Mouse (Mus musculus): ENCODE data around the gene Lclat1. TPM values are rescaled to one million over a fixed set of nuclear protein-coding genes. Genes with fewer than 3 reads are reported as not detected.

Lclat1 gene
- polyA plus RNA-seq, 1 experiment from 2014 or later, result 12.2 TPM

GRCm38 (mm10) chr17:73164121-73164520 lies 56.3 kb downstream of the Lclat1 start:
- Histone ChIP-seq H3K27me3 (replicated peaks; ENCODE audit: control insufficient read depth, insufficient read depth, low read length) (no peaks in the 10 kb centered on the region), H3K4me3 (ENCODE audit: low read depth, low read length) (no peak overlapping the region), H3K27ac (ENCODE audit: low read depth, low read length) (no peak overlapping the region), H3K4me2 (ENCODE audit: low read length) (no peak overlapping the region), H3K4me1 (ENCODE audit: control insufficient read depth, insufficient read depth, low read length) (no peaks in the 10 kb centered on the region), H3K9ac (ENCODE audit: low read length) (no peak overlapping the region), H3K9me3 (replicated peaks; ENCODE audit: control insufficient read depth, low read length) (no peaks in the 10 kb centered on the region), H3K36me3 (ENCODE audit: control insufficient read depth, insufficient read depth, low read length) (peaks cover 8% of the 10 kb centered on the region; the same call in 1 of the 2 replicates)
- ATAC-seq, result no peak
- DNase-seq (ENCODE audit: low spot score), result no peak
- 94% methylated on average over 2 of the region's 2 CpGs for WGBS

GRCm38 (mm10) chr17:73169461-73169860 lies 61.7 kb downstream of the Lclat1 start:
- H3K9me3 ChIP-seq (replicated peaks; ENCODE audit: control insufficient read depth, low read length), result no peaks in the 10 kb centered on the region
- no peak overlapping the region for H3K9ac ChIP-seq (ENCODE audit: low read length)
- H3K36me3 ChIP-seq (ENCODE audit: control insufficient read depth, insufficient read depth, low read length), result peaks cover 11% of the 10 kb centered on the region; the same call in 1 of the 2 replicates
- no peaks in the 10 kb centered on the region for H3K4me1 ChIP-seq (ENCODE audit: control insufficient read depth, insufficient read depth, low read length)
- ATAC-seq (no peak), DNase-seq (ENCODE audit: low spot score) (no peak)
- no peak overlapping the region for H3K4me2 ChIP-seq (ENCODE audit: low read length)
- no peak overlapping the region for H3K4me3 ChIP-seq (ENCODE audit: low read depth, low read length)
- H3K27me3 ChIP-seq (replicated peaks; ENCODE audit: control insufficient read depth, insufficient read depth, low read length), result no peaks in the 10 kb centered on the region
- no peak overlapping the region for H3K27ac ChIP-seq (ENCODE audit: low read depth, low read length)
- WGBS, result 95% methylated on average over 7 of the region's 7 CpGs

- H3K27me3 ChIP-seq (replicated peaks; ENCODE audit: control insufficient read depth, insufficient read depth, low read length), result no peaks in the 10 kb centered on the region
- no peak overlapping the region for H3K4me3 ChIP-seq (ENCODE audit: low read depth, low read length)
- H3K9me3 ChIP-seq (replicated peaks; ENCODE audit: control insufficient read depth, low read length), result no peaks in the 10 kb centered on the region
- H3K9ac ChIP-seq (ENCODE audit: low read length), result no peak overlapping the region
- ATAC-seq (no peak), DNase-seq (ENCODE audit: low spot score) (no peak)
- peaks cover 9% of the 10 kb centered on the region; the same call in 1 of the 2 replicates for H3K36me3 ChIP-seq (ENCODE audit: control insufficient read depth, insufficient read depth, low read length)
- 88% methylated on average over 5 of the region's 5 CpGs for WGBS
- H3K4me1 ChIP-seq (ENCODE audit: control insufficient read depth, insufficient read depth, low read length), result no peaks in the 10 kb centered on the region
- H3K27ac ChIP-seq (ENCODE audit: low read depth, low read length), result no peak overlapping the region
- no peak overlapping the region for H3K4me2 ChIP-seq (ENCODE audit: low read length)
Measured at GRCm38 (mm10) chr17:73170141-73170540, 62.4 kb downstream of the Lclat1 start.

GRCm38 (mm10) chr17:73174083-73174562 lies 66.3 kb downstream of the Lclat1 start:
- Histone ChIP-seq H3K9me3 (replicated peaks; ENCODE audit: control insufficient read depth, low read length) (no peaks in the 10 kb centered on the region), H3K27me3 (replicated peaks; ENCODE audit: control insufficient read depth, insufficient read depth, low read length) (no peaks in the 10 kb centered on the region), H3K9ac (ENCODE audit: low read length) (no peak overlapping the region), H3K4me3 (ENCODE audit: low read depth, low read length) (no peak overlapping the region), H3K4me2 (ENCODE audit: low read length) (no peak overlapping the region), H3K4me1 (ENCODE audit: control insufficient read depth, insufficient read depth, low read length) (no peaks in the 10 kb centered on the region), H3K36me3 (ENCODE audit: control insufficient read depth, insufficient read depth, low read length) (peaks cover 8% of the 10 kb centered on the region; the same call in 1 of the 2 replicates), H3K27ac (ENCODE audit: low read depth, low read length) (no peak overlapping the region)
- 57% methylated on average over 5 of the region's 5 CpGs for WGBS
- DNase-seq (ENCODE audit: low spot score), result peak; percentile 46
- ATAC-seq, result peak; percentile 57

GRCm38 (mm10) chr17:73175720-73176119 lies 67.9 kb downstream of the Lclat1 start:
- DNase-seq (ENCODE audit: low spot score) (no peak), ATAC-seq (no peak)
- Histone ChIP-seq H3K36me3 (ENCODE audit: control insufficient read depth, insufficient read depth, low read length) (no peaks in the 10 kb centered on the region), H3K9ac (ENCODE audit: low read length) (no peak overlapping the region), H3K4me3 (ENCODE audit: low read depth, low read length) (no peak overlapping the region), H3K9me3 (replicated peaks; ENCODE audit: control insufficient read depth, low read length) (no peaks in the 10 kb centered on the region), H3K4me1 (ENCODE audit: control insufficient read depth, insufficient read depth, low read length) (no peaks in the 10 kb centered on the region), H3K4me2 (ENCODE audit: low read length) (no peak overlapping the region), H3K27me3 (replicated peaks; ENCODE audit: control insufficient read depth, insufficient read depth, low read length) (no peaks in the 10 kb centered on the region), H3K27ac (ENCODE audit: low read depth, low read length) (no peak overlapping the region)
- 89% methylated on average over 5 of the region's 5 CpGs for WGBS

- Histone ChIP-seq H3K27ac (ENCODE audit: low read depth, low read length) (no peak overlapping the region), H3K4me2 (ENCODE audit: low read length) (no peak overlapping the region), H3K4me1 (ENCODE audit: control insufficient read depth, insufficient read depth, low read length) (no peaks in the 10 kb centered on the region), H3K27me3 (replicated peaks; ENCODE audit: control insufficient read depth, insufficient read depth, low read length) (no peaks in the 10 kb centered on the region), H3K9me3 (replicated peaks; ENCODE audit: control insufficient read depth, low read length) (no peaks in the 10 kb centered on the region), H3K9ac (ENCODE audit: low read length) (no peak overlapping the region), H3K4me3 (ENCODE audit: low read depth, low read length) (no peak overlapping the region), H3K36me3 (ENCODE audit: control insufficient read depth, insufficient read depth, low read length) (no peaks in the 10 kb centered on the region)
- ATAC-seq (no peak), DNase-seq (ENCODE audit: low spot score) (no peak)
- WGBS, result 90% methylated on average over 4 of the region's 4 CpGs
Measured at GRCm38 (mm10) chr17:73177079-73177478, 69.3 kb downstream of the Lclat1 start.

GRCm38 (mm10) chr17:73186929-73187328 lies 79.1 kb downstream of the Lclat1 start:
- H3K4me3 ChIP-seq (ENCODE audit: low read depth, low read length), result no peak overlapping the region
- no peaks in the 10 kb centered on the region for H3K4me1 ChIP-seq (ENCODE audit: control insufficient read depth, insufficient read depth, low read length)
- no peaks in the 10 kb centered on the region for H3K36me3 ChIP-seq (ENCODE audit: control insufficient read depth, insufficient read depth, low read length)
- DNase-seq (ENCODE audit: low spot score) (no peak), ATAC-seq (no peak)
- H3K9ac ChIP-seq (ENCODE audit: low read length), result no peak overlapping the region
- WGBS, result 95% methylated on average over 5 of the region's 5 CpGs
- H3K27ac ChIP-seq (ENCODE audit: low read depth, low read length), result no peak overlapping the region
- no peaks in the 10 kb centered on the region for H3K9me3 ChIP-seq (replicated peaks; ENCODE audit: control insufficient read depth, low read length)
- no peak overlapping the region for H3K4me2 ChIP-seq (ENCODE audit: low read length)
- no peaks in the 10 kb centered on the region for H3K27me3 ChIP-seq (replicated peaks; ENCODE audit: control insufficient read depth, insufficient read depth, low read length)

GRCm38 (mm10) chr17:73194146-73194545 lies 86.4 kb downstream of the Lclat1 start:
- Histone ChIP-seq H3K4me1 (ENCODE audit: control insufficient read depth, insufficient read depth, low read length) (no peaks in the 10 kb centered on the region), H3K36me3 (ENCODE audit: control insufficient read depth, insufficient read depth, low read length) (no peaks in the 10 kb centered on the region), H3K27me3 (replicated peaks; ENCODE audit: control insufficient read depth, insufficient read depth, low read length) (no peaks in the 10 kb centered on the region), H3K9ac (ENCODE audit: low read length) (no peak overlapping the region), H3K4me2 (ENCODE audit: low read length) (no peak overlapping the region), H3K9me3 (replicated peaks; ENCODE audit: control insufficient read depth, low read length) (no peaks in the 10 kb centered on the region), H3K27ac (ENCODE audit: low read depth, low read length) (no peak overlapping the region), H3K4me3 (ENCODE audit: low read depth, low read length) (no peak overlapping the region)
- DNase-seq (ENCODE audit: low spot score) (no peak), ATAC-seq (no peak)
- 87% methylated on average over 6 of the region's 6 CpGs for WGBS

- Histone ChIP-seq H3K9me3 (replicated peaks; ENCODE audit: control insufficient read depth, low read length) (no peaks in the 10 kb centered on the region), H3K4me2 (ENCODE audit: low read length) (no peak overlapping the region), H3K27me3 (replicated peaks; ENCODE audit: control insufficient read depth, insufficient read depth, low read length) (no peaks in the 10 kb centered on the region), H3K9ac (ENCODE audit: low read length) (no peak overlapping the region), H3K36me3 (ENCODE audit: control insufficient read depth, insufficient read depth, low read length) (no peaks in the 10 kb centered on the region), H3K4me1 (ENCODE audit: control insufficient read depth, insufficient read depth, low read length) (no peaks in the 10 kb centered on the region), H3K27ac (ENCODE audit: low read depth, low read length) (no peak overlapping the region), H3K4me3 (ENCODE audit: low read depth, low read length) (no peak overlapping the region)
- ATAC-seq (no peak), DNase-seq (ENCODE audit: low spot score) (no peak)
- 92% methylated on average over 6 of the region's 6 CpGs for WGBS
Measured at GRCm38 (mm10) chr17:73194575-73194974, 86.8 kb downstream of the Lclat1 start.

Data from forebrain, embryonic 14.5 days (tissue).